Mouse (Mus musculus) erythroblast, embryonic 14.5 days (primary cell): ENCODE measurements around the gene Morn4.

Source experiments
- GATA1 ChIP-seq: IDR thresholded peaks from 2 replicates; pipeline ENCODE4 v1.6.1; 2012; ENCODE audit warnings: low read length, inconsistent platforms, mixed read lengths
- TAL1 ChIP-seq: IDR thresholded peaks from 3 replicates; pipeline ENCODE4 v1.6.1; 2012; ENCODE audit warnings: low read length, inconsistent platforms, mixed read lengths

- no peak for TF ChIP-seq TAL1
- TF ChIP-seq GATA1 = no peak
Observed at GRCm38 (mm10) chr19:42075992-42076391, 10.2 kb downstream of the Morn4 start.
